Mouse (Mus musculus) hindbrain, postnatal 0 days (tissue): ENCODE results near the gene Nfatc2ip. TPM values are rescaled to one million over a fixed set of nuclear protein-coding genes. Genes with fewer than 3 reads are reported as not detected.

Experiments
- ATAC-seq: fragments of 200-750 bp; cut with Nextera tagmentation; 2 replicates; pipeline ENCODE4 v1.8.0; 2017; ENCODE audit warnings: mild to moderate bottlenecking, moderate TSS enrichment, moderate library complexity
- DNase-seq: peaks from one replicate; pipeline ENCODE4 v3.0.0-alpha.2; 2015; ENCODE audit warnings: low spot score
- H3K27ac ChIP-seq: fragments of 300-500 bp; sonication (generic); 2 replicates; pipeline ENCODE4 v1.5.1; 2014; ENCODE audit warnings: mild to moderate bottlenecking
- H3K27me3 ChIP-seq: fragments of 300-500 bp; sonication (generic); 2 replicates; pipeline ENCODE4 v1.6.1; 2014; ENCODE audit warnings: low read length, mixed read lengths; ENCODE audit not compliant: insufficient read depth
- H3K36me3 ChIP-seq: fragments of 300-500 bp; sonication (generic); 2 replicates; pipeline ENCODE4 v1.6.1; 2014; ENCODE audit warnings: low read length, mixed read lengths; ENCODE audit not compliant: insufficient read depth
- H3K4me1 ChIP-seq: fragments of 300-500 bp; sonication (generic); 2 replicates; pipeline ENCODE4 v1.6.1; 2014; ENCODE audit warnings: antibody characterized with exemption, low read length, mixed read lengths; ENCODE audit not compliant: insufficient read depth
- H3K4me2 ChIP-seq: fragments of 300-500 bp; sonication (generic); 2 replicates; pipeline ENCODE4 v1.6.1; 2014; ENCODE audit warnings: low read depth, mild to moderate bottlenecking, low read length, moderate library complexity, mixed read lengths
- H3K4me3 ChIP-seq: fragments of 300-500 bp; sonication (generic); 2 replicates; pipeline ENCODE4 v1.5.1; 2014; ENCODE audit warnings: low read length
- H3K9ac ChIP-seq: fragments of 300-500 bp; sonication (generic); replicated peaks from 2 replicates; pipeline ENCODE4 v1.6.1; 2014; ENCODE audit warnings: mild to moderate bottlenecking, low read length, moderate library complexity, mixed read lengths
- H3K9me3 ChIP-seq: fragments of 300-500 bp; sonication (generic); 2 replicates; pipeline ENCODE4 v1.6.1; 2016; ENCODE audit warnings: low read length, mixed read lengths
- CTCF ChIP-seq: IDR thresholded peaks from 2 replicates; pipeline ENCODE4 v1.5.1; 2016; ENCODE audit warnings: antibody characterized with exemption, control low read depth, low read depth
- WGBS: fragments of 180-500 bp; shearing (Covaris S2); extraction: QIAGEN DNeasy Blood & Tissue Kit; methylation state at CpG from one replicate; pipeline ENCODE4 v1.1.7; 2014; 5-methylcytosine and 5-hydroxymethylcytosine counted together
- polyA plus RNA-seq: library from polyadenylated mRNA; unstranded; fragments of >200 nt; fragmentation: Nextera tagmentation; extraction: Ambion mirVana; gene quantifications from 2 replicates; pipeline ENCODE4 v1.2.1, GENCODE M21; 2015
- total RNA-seq: library from RNA; depleted of rRNA; stranded (reverse); fragments of >200 nt; gene quantifications from 2 replicates; pipeline ENCODE4 v1.2.3, GENCODE M21; 2014

Nfatc2ip gene
- total and polyA plus RNA-seq, 2 experiments from 2014 or later, result 2.9 to 6.4 TPM

- Histone ChIP-seq H3K4me2 (no peak overlapping the region), H3K4me1 (peaks cover 8% of the 10 kb centered on the region; the same call in 1 of the 2 replicates), H3K36me3 (peaks cover 26% of the 10 kb centered on the region), H3K27me3 (no peaks in the 10 kb centered on the region), H3K9me3 (no peaks in the 10 kb centered on the region), H3K27ac (no peak overlapping the region), H3K9ac (no peak overlapping the region), H3K4me3 (no peak overlapping the region)
- DNase-seq, result no peak
- TF ChIP-seq CTCF, result peak; percentile 46
- 77% methylated on average over 5 of the region's 5 CpGs for WGBS
- ATAC-seq, result no peak
Measured at GRCm38 (mm10) chr7:126375012-126375411, 21.5 kb downstream of the Nfatc2ip start.

GRCm38 (mm10) chr7:126374526-126374925 lies 22.0 kb downstream of the Nfatc2ip start:
- H3K36me3 ChIP-seq, result peaks cover 31% of the 10 kb centered on the region
- peaks cover 8% of the 10 kb centered on the region; the same call in 1 of the 2 replicates for H3K4me1 ChIP-seq

GRCm38 (mm10) chr7:126373007-126373406 lies 23.5 kb downstream of the Nfatc2ip start:
- no peak for ATAC-seq
- H3K27ac ChIP-seq, result no peak overlapping the region
- WGBS, result 83% methylated on average over 9 of the region's 9 CpGs
- H3K4me1 ChIP-seq, result peaks cover 8% of the 10 kb centered on the region; the same call in 1 of the 2 replicates
- H3K4me3 ChIP-seq, result no peak overlapping the region
- TF ChIP-seq CTCF, result no peak
- peaks cover 31% of the 10 kb centered on the region for H3K36me3 ChIP-seq
- H3K27me3 ChIP-seq, result no peaks in the 10 kb centered on the region
- no peaks in the 10 kb centered on the region for H3K9me3 ChIP-seq
- no peak overlapping the region for H3K4me2 ChIP-seq
- no peak for DNase-seq
- H3K9ac ChIP-seq, result no peak overlapping the region

More at GRCm38 (mm10) chr7:126374526-126374925, 22.0 kb downstream of the Nfatc2ip start:
- Histone ChIP-seq H3K9ac (no peak overlapping the region), H3K4me2 (no peak overlapping the region), H3K27me3 (no peaks in the 10 kb centered on the region), H3K4me3 (no peak overlapping the region), H3K27ac (no peak overlapping the region), H3K9me3 (no peaks in the 10 kb centered on the region)
- WGBS, result 82% methylated on average over 6 of the region's 6 CpGs
- no peak for ATAC-seq
- no peak for TF ChIP-seq CTCF
- DNase-seq, result no peak

GRCm38 (mm10) chr7:126369393-126369792 lies 27.1 kb downstream of the Nfatc2ip start, which contains the start of gene Lat:
TSS of gene Lat (minus strand) at chr7:126369570.
- Histone ChIP-seq H3K4me3 (no peak within 1 kb of the TSS), H3K36me3 (peaks cover 31% of the 10 kb centered on the region), H3K4me2 (no peak within 1 kb of the TSS), H3K9me3 (no peaks in the 10 kb centered on the region), H3K4me1 (no peaks in the 10 kb centered on the region), H3K27me3 (no peaks in the 10 kb centered on the region), H3K27ac (no peak within 1 kb of the TSS), H3K9ac (no peak within 1 kb of the TSS)
- ATAC-seq (peak; percentile 21; the same call in 1 of the 2 replicates), DNase-seq (no peak)
- WGBS, result 88% methylated on average over 13 of the region's 13 CpGs
- TF ChIP-seq CTCF, result no peak

GRCm38 (mm10) chr7:126368367-126368766 lies 28.2 kb downstream of the Nfatc2ip start:
- Histone ChIP-seq H3K36me3 (peaks cover 31% of the 10 kb centered on the region), H3K4me1 (no peaks in the 10 kb centered on the region), H3K27me3 (no peaks in the 10 kb centered on the region), H3K4me2 (no peak overlapping the region), H3K4me3 (no peak overlapping the region), H3K9me3 (no peaks in the 10 kb centered on the region), H3K27ac (no peak overlapping the region), H3K9ac (no peak overlapping the region)
- ATAC-seq, result no peak
- no peak for TF ChIP-seq CTCF
- no peak for DNase-seq
- 92% methylated on average over 8 of the region's 8 CpGs for WGBS

- H3K27ac ChIP-seq, result no peak overlapping the region
- H3K4me2 ChIP-seq, result no peak overlapping the region
- WGBS, result 88% methylated on average over 10 of the region's 10 CpGs
Measured at GRCm38 (mm10) chr7:126367636-126368035, 28.9 kb downstream of the Nfatc2ip start.

GRCm38 (mm10) chr7:126363038-126363437 lies 33.5 kb downstream of the Nfatc2ip start:
- ATAC-seq (no peak), DNase-seq (no peak)
- 84% methylated on average over 6 of the region's 6 CpGs for WGBS
- H3K9ac ChIP-seq, result no peak overlapping the region
- no peak overlapping the region for H3K4me3 ChIP-seq
- H3K27me3 ChIP-seq, result no peaks in the 10 kb centered on the region
- H3K4me2 ChIP-seq, result no peak overlapping the region
- H3K27ac ChIP-seq, result no peak overlapping the region
- no peaks in the 10 kb centered on the region for H3K36me3 ChIP-seq
- H3K9me3 ChIP-seq, result no peaks in the 10 kb centered on the region
- no peak for TF ChIP-seq CTCF
- no peaks in the 10 kb centered on the region for H3K4me1 ChIP-seq

More at GRCm38 (mm10) chr7:126367636-126368035, 28.9 kb downstream of the Nfatc2ip start:
- ATAC-seq (no peak), DNase-seq (no peak)
- Histone ChIP-seq H3K36me3 (peaks cover 29% of the 10 kb centered on the region), H3K4me1 (no peaks in the 10 kb centered on the region), H3K9me3 (no peaks in the 10 kb centered on the region), H3K27me3 (no peaks in the 10 kb centered on the region), H3K4me3 (no peak overlapping the region), H3K9ac (no peak overlapping the region)
- no peak for TF ChIP-seq CTCF
